Mouse (Mus musculus) limb, embryonic 15.5 days (tissue): Measurements from ENCODE around the gene Arl2bp. TPM values are rescaled to one million over a fixed set of nuclear protein-coding genes. Genes with fewer than 3 reads are reported as not detected.

ENCODE experiments used
- ATAC-seq: fragments of 200-750 bp; cut with Nextera tagmentation; 2 replicates; pipeline ENCODE4 v1.8.0; 2017; ENCODE audit warnings: low read depth, moderate TSS enrichment; ENCODE audit not compliant: insufficient number of reproducible peaks, low FRiP score, low TSS enrichment
- H3K27ac ChIP-seq: fragments of 300-500 bp; sonication (generic); 2 replicates; pipeline ENCODE4 v1.5.1; 2015; ENCODE audit warnings: moderate library complexity, mild to moderate bottlenecking, inconsistent platforms
- H3K27me3 ChIP-seq: fragments of 300-500 bp; sonication (generic); 2 replicates; pipeline ENCODE4 v1.6.1; 2015; ENCODE audit warnings: inconsistent platforms
- H3K36me3 ChIP-seq: fragments of 300-500 bp; sonication (generic); 2 replicates; pipeline ENCODE4 v1.6.1; 2015; ENCODE audit warnings: inconsistent platforms
- H3K4me1 ChIP-seq: fragments of 300-500 bp; sonication (generic); 2 replicates; pipeline ENCODE4 v1.6.1; 2015; ENCODE audit warnings: inconsistent platforms
- H3K4me2 ChIP-seq: fragments of 300-500 bp; sonication (generic); 2 replicates; pipeline ENCODE4 v1.6.1; 2015; ENCODE audit warnings: mild to moderate bottlenecking, inconsistent platforms
- H3K4me3 ChIP-seq: fragments of 300-500 bp; sonication (generic); 2 replicates; pipeline ENCODE4 v1.5.1; 2015; ENCODE audit warnings: mild to moderate bottlenecking, inconsistent platforms
- H3K9ac ChIP-seq: fragments of 300-500 bp; sonication (generic); 2 replicates; pipeline ENCODE4 v1.6.1; 2015; ENCODE audit warnings: inconsistent platforms
- H3K9me3 ChIP-seq: fragments of 300-500 bp; sonication (generic); 2 replicates; pipeline ENCODE4 v1.6.1; 2016; ENCODE audit warnings: inconsistent platforms
- WGBS: fragments of 180-500 bp; shearing (Covaris S2); methylation state at CpG from one replicate; pipeline ENCODE4 v1.1.7; 2015; 5-methylcytosine and 5-hydroxymethylcytosine counted together
- polyA plus RNA-seq: library from polyadenylated mRNA; unstranded; fragments of >200 nt; fragmentation: Nextera tagmentation; extraction: Ambion mirVana; gene quantifications from 2 replicates; pipeline ENCODE4 v1.2.1, GENCODE M21; 2015

Gene Arl2bp
- polyA plus RNA-seq, 1 experiment from 2014 or later, result 106 TPM

DNA sequence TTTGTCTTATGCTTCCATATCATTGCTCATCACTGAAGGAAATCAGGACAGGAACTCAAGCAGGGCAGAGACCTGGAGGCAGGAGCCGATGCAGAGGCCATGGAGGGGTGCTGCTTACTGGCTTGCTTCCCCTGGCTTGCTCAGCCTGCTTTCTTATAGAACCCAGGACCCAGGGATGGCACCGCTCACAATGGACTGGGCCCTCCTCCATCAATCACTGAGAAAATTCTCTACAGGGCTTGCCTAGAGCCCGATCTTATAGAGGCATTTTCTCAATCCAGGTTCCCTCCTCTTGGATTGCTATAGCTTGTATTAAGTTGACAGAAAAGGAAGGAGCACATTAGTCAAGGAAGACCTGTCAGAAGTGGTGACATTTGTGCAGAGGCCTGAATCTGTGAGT is 30.2 kb downstream of the Arl2bp start:
- 51% methylated on average over 3 of the region's 3 CpGs for WGBS
- no peak for ATAC-seq

GRCm38 (mm10) chr8:94697956-94698355 is 31.6 kb downstream of the Arl2bp start:
- Histone ChIP-seq H3K27me3 (peaks cover 56% of the 10 kb centered on the region), H3K9ac (no peak overlapping the region), H3K36me3 (no peaks in the 10 kb centered on the region), H3K9me3 (no peaks in the 10 kb centered on the region), H3K4me1 (peaks cover 18% of the 10 kb centered on the region), H3K4me2 (no peak overlapping the region), H3K4me3 (no peak overlapping the region), H3K27ac (no peak overlapping the region)
- no peak for ATAC-seq
- 75% methylated on average over 6 of the region's 6 CpGs for WGBS

More for the DNA sequence above, 30.2 kb downstream of the Arl2bp start:
- no peaks in the 10 kb centered on the region for H3K36me3 ChIP-seq
- H3K4me2 ChIP-seq, result no peak overlapping the region
- no peak overlapping the region for H3K27ac ChIP-seq
- no peak overlapping the region for H3K9ac ChIP-seq
- H3K4me1 ChIP-seq, result peaks cover 18% of the 10 kb centered on the region
- H3K9me3 ChIP-seq, result no peaks in the 10 kb centered on the region
- H3K4me3 ChIP-seq, result no peak overlapping the region
- H3K27me3 ChIP-seq, result peaks cover 62% of the 10 kb centered on the region

DNA sequence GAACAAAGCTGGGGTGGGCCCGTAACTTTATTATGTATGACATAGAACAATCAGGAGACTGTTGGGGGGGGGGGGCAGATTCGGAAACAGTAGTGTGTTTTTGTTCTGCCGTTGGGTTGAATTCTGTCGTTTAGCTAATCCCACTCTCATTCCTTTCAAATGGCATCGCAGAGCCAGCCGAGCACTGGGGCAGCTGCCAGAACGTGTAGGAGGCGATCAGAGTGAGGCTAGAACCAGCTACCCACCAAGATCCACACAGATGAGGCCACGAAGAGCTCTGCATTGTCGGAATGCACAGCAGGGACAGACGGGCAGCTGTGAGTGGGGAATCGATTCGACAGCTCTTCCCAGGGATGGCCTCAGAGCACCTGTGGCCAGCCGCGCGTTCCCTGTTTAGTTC is 33.0 kb downstream of the Arl2bp start:
- H3K27me3 ChIP-seq, result peaks cover 42% of the 10 kb centered on the region
- H3K36me3 ChIP-seq, result no peaks in the 10 kb centered on the region
- ATAC-seq, result no peak
- no peaks in the 10 kb centered on the region for H3K9me3 ChIP-seq
- peaks cover 20% of the 10 kb centered on the region for H3K4me1 ChIP-seq
- H3K9ac ChIP-seq, result no peak overlapping the region
- no peak overlapping the region for H3K4me2 ChIP-seq
- no peak overlapping the region for H3K4me3 ChIP-seq
- H3K27ac ChIP-seq, result no peak overlapping the region
- 72% methylated on average over 16 of the region's 16 CpGs for WGBS

DNA sequence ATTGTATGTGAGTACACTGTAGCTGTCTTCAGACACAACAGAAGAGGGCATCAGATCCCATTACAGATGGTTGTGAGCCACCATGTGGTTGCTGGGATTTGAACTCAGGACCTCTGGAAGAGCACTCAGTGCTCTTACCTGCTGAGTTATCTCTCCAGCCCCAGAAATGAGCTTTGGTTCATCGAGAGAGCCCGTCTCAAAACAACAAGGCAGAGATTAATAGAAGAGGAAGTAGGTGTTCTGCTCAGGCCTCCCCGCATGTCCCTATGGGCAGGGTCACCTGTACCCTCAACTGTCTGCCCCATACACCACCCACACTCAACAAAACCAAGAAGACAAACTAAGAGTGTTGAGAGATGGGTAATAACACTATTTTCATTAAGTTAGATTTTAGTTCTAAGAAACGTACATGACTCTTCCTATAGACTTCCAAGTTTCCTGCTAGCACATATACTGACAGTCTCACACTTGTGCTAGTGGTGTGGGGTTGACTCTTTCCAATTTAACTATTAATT is 34.1 kb downstream of the Arl2bp start:
- Histone ChIP-seq H3K27ac (no peak overlapping the region), H3K9ac (no peak overlapping the region), H3K36me3 (no peaks in the 10 kb centered on the region), H3K27me3 (peaks cover 31% of the 10 kb centered on the region), H3K4me1 (peaks cover 13% of the 10 kb centered on the region), H3K9me3 (no peaks in the 10 kb centered on the region), H3K4me2 (no peak overlapping the region), H3K4me3 (no peak overlapping the region)
- 85% methylated on average over 4 of the region's 4 CpGs for WGBS
- no peak for ATAC-seq

GRCm38 (mm10) chr8:94702156-94702555 is 35.8 kb downstream of the Arl2bp start:
- no peak for ATAC-seq
- Histone ChIP-seq H3K4me1 (peaks cover 3% of the 10 kb centered on the region; the same call in 1 of the 2 replicates), H3K9me3 (no peaks in the 10 kb centered on the region), H3K27ac (no peak overlapping the region), H3K27me3 (peaks cover 14% of the 10 kb centered on the region), H3K36me3 (no peaks in the 10 kb centered on the region), H3K4me3 (no peak overlapping the region), H3K9ac (no peak overlapping the region), H3K4me2 (no peak overlapping the region)
- WGBS, result 67% methylated on average over 3 of the region's 3 CpGs

- WGBS, result under 1% methylated on average over 35 of the region's 35 CpGs
- Histone ChIP-seq H3K4me3 (peak overlapping the region; percentile 51), H3K27me3 (peaks cover 7% of the 10 kb centered on the region; the same call in 1 of the 2 replicates), H3K9ac (no peak overlapping the region), H3K36me3 (no peaks in the 10 kb centered on the region), H3K4me2 (peak overlapping the region; percentile 50), H3K4me1 (peaks cover 3% of the 10 kb centered on the region; the same call in 1 of the 2 replicates), H3K27ac (0 out of 2 replicates have a peak overlapping the region, but pooled peaks have one; percentile 9), H3K9me3 (no peaks in the 10 kb centered on the region)
- peak; percentile 80 for ATAC-seq
Measured at GRCm38 (mm10) chr8:94702844-94703813, 36.7 kb downstream of the Arl2bp start.

DNA sequence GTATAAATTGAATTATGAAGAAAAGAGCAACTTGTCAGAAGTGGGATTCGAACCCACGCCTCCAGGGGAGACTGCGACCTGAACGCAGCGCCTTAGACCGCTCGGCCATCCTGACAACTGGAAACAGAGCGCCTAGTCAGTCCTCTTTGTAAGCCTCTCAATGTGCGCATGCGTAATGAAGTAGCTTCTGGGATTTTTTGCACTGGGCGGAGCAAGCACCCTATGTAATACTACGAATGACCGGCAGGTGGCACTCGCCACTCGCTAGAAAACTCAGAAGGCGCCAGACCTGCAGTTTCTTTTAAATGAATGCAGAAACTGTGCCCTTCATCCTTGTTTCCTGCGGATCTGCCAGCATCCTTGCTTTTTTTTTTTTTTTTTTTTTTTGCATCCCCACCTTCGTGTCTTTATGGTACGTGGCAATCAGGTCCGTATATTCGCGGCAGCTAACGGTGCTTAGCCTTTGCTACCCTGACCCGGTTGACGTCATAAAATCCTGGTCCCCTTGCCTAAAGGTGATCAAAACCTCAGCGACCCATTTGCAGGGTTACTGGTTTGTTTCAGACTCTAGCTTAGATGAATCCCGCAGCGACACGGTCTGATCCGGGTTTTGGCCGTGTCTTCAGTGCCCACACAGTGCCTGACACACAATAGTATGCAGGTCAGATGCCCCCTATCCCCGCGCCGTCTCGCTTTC is 37.7 kb downstream of the Arl2bp start:
- Histone ChIP-seq H3K9ac (peak overlapping the region; percentile 44; the same call in 1 of the 2 replicates), H3K9me3 (no peaks in the 10 kb centered on the region), H3K36me3 (no peaks in the 10 kb centered on the region), H3K4me3 (peak overlapping the region; percentile 51), H3K4me2 (peak overlapping the region; percentile 74), H3K27me3 (0 out of 2 replicates have a peak, but pooled peaks cover 4% of the 10 kb centered on the region), H3K4me1 (peaks cover 3% of the 10 kb centered on the region; the same call in 1 of the 2 replicates), H3K27ac (no peak overlapping the region)
- WGBS, result under 1% methylated on average over 35 of the region's 35 CpGs
- ATAC-seq, result peak; percentile 85

GRCm38 (mm10) chr8:94704669-94704984 is 38.2 kb downstream of the Arl2bp start:
- 15% methylated on average over 9 of the region's 9 CpGs for WGBS
- H3K9me3 ChIP-seq, result no peaks in the 10 kb centered on the region
- no peak overlapping the region for H3K27ac ChIP-seq
- H3K4me2 ChIP-seq, result peak overlapping the region; percentile 74
- H3K4me1 ChIP-seq, result peaks cover 3% of the 10 kb centered on the region; the same call in 1 of the 2 replicates
- 0 out of 2 replicates have a peak, but pooled peaks cover under 1% of the 10 kb centered on the region for H3K27me3 ChIP-seq
- H3K36me3 ChIP-seq, result no peaks in the 10 kb centered on the region
- ATAC-seq, result no peak
- H3K4me3 ChIP-seq, result peak overlapping the region; percentile 51
- H3K9ac ChIP-seq, result peak overlapping the region; percentile 44; the same call in 1 of the 2 replicates

DNA sequence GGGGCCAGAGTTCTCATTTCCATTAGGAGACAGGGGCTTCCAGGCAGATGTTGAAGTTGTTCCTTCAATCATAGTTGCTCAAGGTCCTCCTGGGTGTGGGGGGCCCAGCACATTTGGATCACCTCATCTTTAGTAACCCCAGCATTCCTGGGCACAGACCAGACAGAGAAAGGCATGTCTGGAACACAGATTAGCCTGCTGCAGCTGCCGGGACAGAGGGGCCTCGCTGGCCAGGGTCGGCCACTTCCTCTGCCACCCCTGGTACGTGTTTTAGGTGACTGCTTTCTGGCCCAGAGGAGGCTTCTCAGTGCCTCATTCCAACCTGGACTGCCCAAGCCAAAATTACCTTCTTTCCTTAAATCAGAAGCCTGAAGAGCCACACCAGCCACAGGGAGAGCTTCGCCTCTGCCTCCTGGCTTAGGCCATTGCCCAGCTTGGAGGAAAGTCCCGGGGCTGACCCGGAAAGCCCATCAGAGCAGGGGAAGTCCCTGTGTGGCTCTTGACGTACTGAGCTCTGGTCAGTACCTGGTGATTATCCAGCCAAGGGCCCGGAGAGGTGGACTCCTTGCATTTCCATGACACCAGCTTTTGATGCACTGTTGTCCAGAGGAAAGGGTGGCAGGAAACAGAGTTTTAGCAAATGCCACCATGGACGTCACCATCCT is 39.3 kb downstream of the Arl2bp start:
- H3K4me2 ChIP-seq, result no peak overlapping the region
- no peaks in the 10 kb centered on the region for H3K9me3 ChIP-seq
- H3K27ac ChIP-seq, result no peak overlapping the region
- 70% methylated on average over 10 of the region's 10 CpGs for WGBS
- peaks cover 6% of the 10 kb centered on the region for H3K4me1 ChIP-seq
- ATAC-seq, result no peak
- no peak overlapping the region for H3K4me3 ChIP-seq
- no peaks in the 10 kb centered on the region for H3K27me3 ChIP-seq
- H3K9ac ChIP-seq, result no peak overlapping the region
- no peaks in the 10 kb centered on the region for H3K36me3 ChIP-seq

DNA sequence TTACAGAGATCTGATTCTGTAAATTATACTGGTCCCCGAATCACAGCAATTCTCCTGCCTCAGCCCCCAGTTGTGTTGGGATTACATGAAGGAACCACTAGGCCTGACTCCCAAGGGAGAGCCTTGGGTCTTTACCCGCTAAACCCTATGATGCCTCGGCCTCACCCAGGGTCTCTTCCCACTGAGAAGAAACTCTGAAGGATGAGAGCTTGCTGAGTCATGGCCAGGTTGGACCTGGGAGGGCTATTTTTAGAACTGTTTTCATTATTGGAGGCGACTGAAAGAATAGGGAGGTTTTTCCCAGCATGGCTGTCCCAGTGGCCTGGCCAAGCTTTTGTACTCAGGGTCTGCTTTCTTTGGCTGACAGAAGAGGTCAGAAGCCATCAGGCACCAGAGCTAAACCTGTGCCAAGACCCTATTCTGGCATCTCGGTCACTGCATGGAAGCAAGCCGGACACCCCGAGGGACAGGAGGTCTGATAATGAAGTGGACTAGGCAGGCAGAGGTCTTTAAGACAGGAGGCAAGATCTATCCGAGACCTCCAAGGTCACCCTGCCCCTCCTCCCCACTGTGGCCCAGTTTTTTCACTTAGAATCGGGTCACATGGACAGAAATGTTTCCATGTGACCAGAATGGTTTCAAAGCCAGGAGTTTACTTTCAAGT is 40.5 kb downstream of the Arl2bp start:
- WGBS, result 71% methylated on average over 9 of the region's 9 CpGs
- H3K4me3 ChIP-seq, result no peak overlapping the region
- H3K9me3 ChIP-seq, result no peaks in the 10 kb centered on the region
- no peak overlapping the region for H3K4me2 ChIP-seq
- H3K27me3 ChIP-seq, result no peaks in the 10 kb centered on the region
- no peak for ATAC-seq
- H3K27ac ChIP-seq, result no peak overlapping the region
- peaks cover 10% of the 10 kb centered on the region for H3K4me1 ChIP-seq
- no peak overlapping the region for H3K9ac ChIP-seq
- no peaks in the 10 kb centered on the region for H3K36me3 ChIP-seq

DNA sequence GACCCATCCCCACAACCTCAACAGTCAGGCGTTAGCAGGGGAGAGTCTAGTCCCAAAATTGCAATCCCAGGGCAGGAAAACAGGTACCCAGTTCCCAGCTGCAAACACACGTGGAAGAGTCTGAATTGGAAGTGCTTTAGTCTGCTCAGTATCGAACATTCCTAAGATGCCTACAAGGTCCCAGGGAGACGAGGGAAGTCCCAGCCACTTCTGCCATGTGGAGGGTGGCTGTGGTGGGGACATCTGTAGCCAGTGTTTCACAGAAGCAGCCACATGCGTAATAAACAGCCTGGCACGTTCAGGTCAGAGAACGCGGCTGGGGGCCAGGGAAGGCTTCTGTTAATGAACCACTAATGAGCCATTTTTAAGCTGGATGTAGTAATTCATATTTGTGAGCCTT is 43.9 kb downstream of the Arl2bp start:
- ATAC-seq, result no peak
- WGBS, result 35% methylated on average over 8 of the region's 8 CpGs

More for the DNA sequence above, 43.9 kb downstream of the Arl2bp start:
- Histone ChIP-seq H3K36me3 (no peaks in the 10 kb centered on the region), H3K9me3 (no peaks in the 10 kb centered on the region), H3K4me3 (no peak overlapping the region), H3K4me2 (no peak overlapping the region), H3K27ac (no peak overlapping the region), H3K9ac (no peak overlapping the region), H3K27me3 (no peaks in the 10 kb centered on the region), H3K4me1 (peaks cover 13% of the 10 kb centered on the region)
